Mouse (Mus musculus): ENCODE measurements around the gene Chpf. TPM values are rescaled to one million over a fixed set of nuclear protein-coding genes. Genes with fewer than 3 reads are reported as not detected.

The Chpf gene
- polyA plus RNA-seq, 1 experiment from 2014 or later: 16.9 TPM

GRCm38 (mm10) chr1:75444208-75444607 lies 34.9 kb downstream of the Chpf start:
- Histone ChIP-seq H3K27me3 (peaks cover 46% of the 10 kb centered on the region), H3K27ac (no peak overlapping the region; the same call in 1 of the 2 replicates), H3K4me1 (peaks cover 73% of the 10 kb centered on the region), H3K4me3 (no peak overlapping the region), H3K36me3 (ENCODE audit: poor library complexity, severe bottlenecking) (peaks cover 13% of the 10 kb centered on the region), H3K9ac (peak overlapping the region; percentile 27; the same call in 1 of the 2 replicates), H3K9me3 (replicated peaks) (no peaks in the 10 kb centered on the region), H3K4me2 (no peak overlapping the region)
- 40% methylated on average over 3 of the region's 3 CpGs for WGBS
- no peak for ATAC-seq

GRCm38 (mm10) chr1:75443247-75444024 lies 35.7 kb downstream of the Chpf start:
- WGBS: 13% methylated on average over 13 of the region's 13 CpGs
- Histone ChIP-seq H3K4me1 (peaks cover 65% of the 10 kb centered on the region), H3K9ac (peak overlapping the region; percentile 45; the same call in 1 of the 2 replicates), H3K4me3 (no peak overlapping the region), H3K9me3 (replicated peaks) (no peaks in the 10 kb centered on the region), H3K27ac (peak overlapping the region; percentile 48), H3K36me3 (ENCODE audit: poor library complexity, severe bottlenecking) (peaks cover 13% of the 10 kb centered on the region), H3K4me2 (peak overlapping the region; percentile 17), H3K27me3 (peaks cover 39% of the 10 kb centered on the region)
- ATAC-seq: peak; percentile 54

- peak overlapping the region; percentile 48 for H3K27ac ChIP-seq
These were observed 36.3 kb downstream of the Chpf start for GRCm38 (mm10) chr1:75442811-75443210.

GRCm38 (mm10) chr1:75442171-75442570 lies 36.9 kb downstream of the Chpf start:
- no peak for ATAC-seq
- Histone ChIP-seq H3K36me3 (ENCODE audit: poor library complexity, severe bottlenecking) (peaks cover 13% of the 10 kb centered on the region), H3K9ac (no peak overlapping the region), H3K9me3 (replicated peaks) (no peaks in the 10 kb centered on the region), H3K4me1 (peaks cover 52% of the 10 kb centered on the region), H3K4me3 (no peak overlapping the region), H3K27me3 (peaks cover 28% of the 10 kb centered on the region), H3K4me2 (no peak overlapping the region), H3K27ac (no peak overlapping the region)
- WGBS: 78% methylated on average over 9 of the region's 9 CpGs

More at GRCm38 (mm10) chr1:75442811-75443210, 36.3 kb downstream of the Chpf start:
- Histone ChIP-seq H3K4me1 (peaks cover 59% of the 10 kb centered on the region), H3K4me3 (no peak overlapping the region), H3K27me3 (peaks cover 34% of the 10 kb centered on the region), H3K9me3 (replicated peaks) (no peaks in the 10 kb centered on the region), H3K9ac (peak overlapping the region; percentile 45; the same call in 1 of the 2 replicates), H3K4me2 (peak overlapping the region; percentile 17; the same call in 1 of the 2 replicates), H3K36me3 (ENCODE audit: poor library complexity, severe bottlenecking) (peaks cover 13% of the 10 kb centered on the region)
- ATAC-seq: no peak
- WGBS: 24% methylated on average over 8 of the region's 8 CpGs

GRCm38 (mm10) chr1:75441471-75441996 lies 37.6 kb downstream of the Chpf start:
- H3K27ac ChIP-seq: no peak overlapping the region
- no peaks in the 10 kb centered on the region for H3K9me3 ChIP-seq (replicated peaks)
- H3K27me3 ChIP-seq: peaks cover 22% of the 10 kb centered on the region; the same call in 1 of the 2 replicates
- ATAC-seq: no peak
- H3K36me3 ChIP-seq (ENCODE audit: poor library complexity, severe bottlenecking): peaks cover 13% of the 10 kb centered on the region
- H3K9ac ChIP-seq: no peak overlapping the region
- WGBS: 88% methylated on average over 15 of the region's 15 CpGs
- H3K4me2 ChIP-seq: no peak overlapping the region
- no peak overlapping the region for H3K4me3 ChIP-seq
- H3K4me1 ChIP-seq: peaks cover 51% of the 10 kb centered on the region

- Histone ChIP-seq H3K27ac (no peak overlapping the region), H3K4me1 (peaks cover 48% of the 10 kb centered on the region), H3K4me3 (no peak overlapping the region), H3K9ac (no peak overlapping the region), H3K9me3 (replicated peaks) (no peaks in the 10 kb centered on the region), H3K4me2 (no peak overlapping the region), H3K36me3 (ENCODE audit: poor library complexity, severe bottlenecking) (peaks cover 13% of the 10 kb centered on the region), H3K27me3 (peaks cover 14% of the 10 kb centered on the region; the same call in 1 of the 2 replicates)
- 89% methylated on average over 7 of the region's 7 CpGs for WGBS
- ATAC-seq: no peak
These were observed 38.4 kb downstream of the Chpf start for GRCm38 (mm10) chr1:75440661-75441060.

GRCm38 (mm10) chr1:75438782-75439181 lies 40.3 kb downstream of the Chpf start:
- Histone ChIP-seq H3K27me3 (no peaks in the 10 kb centered on the region), H3K9ac (no peak overlapping the region), H3K9me3 (replicated peaks) (no peaks in the 10 kb centered on the region), H3K36me3 (ENCODE audit: poor library complexity, severe bottlenecking) (peaks cover 13% of the 10 kb centered on the region), H3K4me3 (no peak overlapping the region), H3K27ac (no peak overlapping the region), H3K4me2 (no peak overlapping the region), H3K4me1 (peaks cover 32% of the 10 kb centered on the region)
- ATAC-seq: no peak
- WGBS: 79% methylated on average over 8 of the region's 9 CpGs

GRCm38 (mm10) chr1:75435475-75436328 lies 43.4 kb downstream of the Chpf start, which contains the start of gene Gmppa:
Gmppa (plus strand) TSS chr1:75435930.
- Histone ChIP-seq H3K4me3 (peak within 1 kb of the TSS; percentile 57), H3K27ac (no peak within 1 kb of the TSS; the same call in 1 of the 2 replicates), H3K36me3 (ENCODE audit: poor library complexity, severe bottlenecking) (peaks cover 5% of the 10 kb centered on the region), H3K9ac (peak within 1 kb of the TSS; percentile 77), H3K4me1 (peaks cover 14% of the 10 kb centered on the region), H3K4me2 (peak within 1 kb of the TSS; percentile 80), H3K9me3 (replicated peaks) (no peaks in the 10 kb centered on the region), H3K27me3 (peaks cover 8% of the 10 kb centered on the region)
- WGBS: 7% methylated on average over 28 of the region's 28 CpGs
- ATAC-seq: peak; percentile 92

GRCm38 (mm10) chr1:75425796-75426471 lies 53.2 kb downstream of the Chpf start:
- H3K4me3 ChIP-seq: no peak overlapping the region
- H3K4me1 ChIP-seq: peaks cover 18% of the 10 kb centered on the region
- whole genome bisulfite sequencing: 34% methylated on average over 10 of the region's 10 CpGs
- no peak for ATAC-seq
- no peaks in the 10 kb centered on the region for H3K36me3 ChIP-seq (ENCODE audit: poor library complexity, severe bottlenecking)
- no peak overlapping the region for H3K4me2 ChIP-seq
- H3K27ac ChIP-seq: no peak overlapping the region
- H3K9ac ChIP-seq: no peak overlapping the region
- H3K9me3 ChIP-seq (replicated peaks): no peaks in the 10 kb centered on the region
- H3K27me3 ChIP-seq: peaks cover 69% of the 10 kb centered on the region

Data from forebrain, embryonic 13.5 days (tissue).